Mouse (Mus musculus): ENCODE results near the gene Fam98c. TPM values are rescaled to one million over a fixed set of nuclear protein-coding genes. Genes with fewer than 3 reads are reported as not detected.
"Not testable (repeated sequence)": the region's sequence is repeated elsewhere in the genome, so short reads cannot be mapped to it uniquely, and the experiment has no call there.

Fam98c gene
- polyA plus RNA-seq (2014; fragmentation: Nextera tagmentation; extraction: Ambion mirVana) = 29.5 and 33.6 TPM in 2 replicates

DNA sequence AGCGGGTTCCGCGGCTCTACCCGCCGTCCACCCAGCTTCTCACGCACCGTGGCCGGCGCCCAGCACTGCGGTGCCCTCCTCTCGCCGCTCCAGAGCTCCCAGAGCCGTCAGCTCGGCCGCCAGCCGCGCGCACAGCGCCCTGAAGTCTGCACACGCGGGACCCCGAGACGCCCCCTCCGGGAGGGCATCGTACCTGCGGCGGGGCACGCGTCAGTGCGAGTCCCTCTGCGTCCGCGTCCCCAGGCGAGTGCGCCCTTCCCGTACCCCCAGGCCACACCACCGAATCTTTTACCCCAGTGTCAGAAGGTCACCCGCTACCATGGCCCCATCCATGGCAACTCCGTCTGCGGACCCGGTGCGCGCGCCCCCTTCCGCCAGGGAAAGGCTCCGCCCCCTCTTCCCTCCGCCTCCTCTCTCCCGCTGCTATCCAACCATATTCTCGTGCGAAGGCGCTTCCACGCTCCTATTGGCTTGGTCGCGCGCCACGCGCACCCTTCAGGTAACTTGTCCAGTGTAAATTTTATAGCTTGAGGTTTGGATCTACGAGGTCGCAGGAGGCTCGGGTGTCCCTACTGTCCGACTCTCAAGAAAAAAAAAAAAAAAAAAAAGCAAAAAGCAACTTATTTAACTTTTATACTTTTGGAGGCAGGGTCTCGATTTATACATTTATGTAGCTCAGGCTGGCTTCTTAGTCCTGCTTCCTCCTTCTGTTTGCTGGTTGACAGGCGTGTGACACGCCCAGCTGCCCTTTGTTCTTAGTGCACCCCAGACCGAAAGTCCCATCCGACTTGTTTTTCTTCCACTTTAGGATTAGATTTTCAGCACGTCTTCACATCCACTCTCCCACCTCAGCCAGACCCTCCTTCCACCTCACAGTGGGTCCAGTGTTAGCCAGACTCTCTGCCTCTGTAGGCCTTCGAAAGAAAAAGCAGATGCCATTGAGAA lies at the start of gene Fam98c:
Gene Fam98c (minus strand): TSS at position 397 of the 945 bp plus-strand sequence.
- Histone ChIP-seq H3K4me2 (ENCODE audit: low read depth, low read length) (peak within 1 kb of the TSS; percentile 56), H3K27ac (ENCODE audit: low read depth, low read length) (peak within 1 kb of the TSS; percentile 76), H3K4me3 (ENCODE audit: low read depth, low read length) (peak within 1 kb of the TSS; percentile 57), H3K27me3 (ENCODE audit: control insufficient read depth, insufficient read depth, low read length) (peaks cover 4% of the 10 kb centered on the region; the same call in 1 of the 2 replicates), H3K9me3 (ENCODE audit: control insufficient read depth, low read length) (no peaks in the 10 kb centered on the region), H3K4me1 (ENCODE audit: control insufficient read depth, insufficient read depth, low read length) (0 out of 2 replicates have a peak, but pooled peaks cover 4% of the 10 kb centered on the region), H3K9ac (replicated peaks; ENCODE audit: low read depth, low read length) (peak within 1 kb of the TSS; percentile 74), H3K36me3 (ENCODE audit: control insufficient read depth, insufficient read depth, low read length) (no peaks in the 10 kb centered on the region)
- WGBS = 4% methylated on average over 67 of the region's 68 CpGs
- ATAC-seq (ENCODE audit: low read depth) = peak; percentile 84

DNA sequence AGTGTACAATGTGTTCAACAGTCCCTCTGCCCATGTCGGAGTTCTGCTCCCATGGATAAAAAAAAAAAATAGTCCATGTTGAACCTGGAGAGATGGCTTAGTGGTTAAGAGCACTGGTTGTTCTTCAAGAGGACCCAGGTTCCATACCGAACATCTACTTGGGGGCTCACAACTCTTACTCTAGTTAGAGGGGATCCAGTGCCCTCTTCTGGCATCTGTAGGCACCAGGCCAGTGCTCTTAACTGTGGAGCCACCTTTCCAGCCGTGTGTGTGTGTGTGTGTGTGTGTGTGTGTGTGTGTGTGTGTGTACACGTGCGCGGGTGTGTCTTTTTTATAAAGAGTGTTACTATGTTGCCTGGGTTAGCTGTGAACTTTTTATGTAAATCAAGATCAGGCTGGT lies 46.5 kb upstream of the Fam98c start:
- 88% methylated on average over 6 of the region's 6 CpGs for WGBS
- Histone ChIP-seq H3K9ac (replicated peaks; ENCODE audit: low read depth, low read length) (no peak overlapping the region), H3K4me3 (ENCODE audit: low read depth, low read length) (no peak overlapping the region), H3K4me1 (ENCODE audit: control insufficient read depth, insufficient read depth, low read length) (no peaks in the 10 kb centered on the region), H3K36me3 (ENCODE audit: control insufficient read depth, insufficient read depth, low read length) (no peaks in the 10 kb centered on the region), H3K27ac (ENCODE audit: low read depth, low read length) (no peak overlapping the region), H3K27me3 (ENCODE audit: control insufficient read depth, insufficient read depth, low read length) (no peaks in the 10 kb centered on the region), H3K9me3 (ENCODE audit: control insufficient read depth, low read length) (no peaks in the 10 kb centered on the region), H3K4me2 (ENCODE audit: low read depth, low read length) (no peak overlapping the region)
- ATAC-seq (ENCODE audit: low read depth) = no peak

DNA sequence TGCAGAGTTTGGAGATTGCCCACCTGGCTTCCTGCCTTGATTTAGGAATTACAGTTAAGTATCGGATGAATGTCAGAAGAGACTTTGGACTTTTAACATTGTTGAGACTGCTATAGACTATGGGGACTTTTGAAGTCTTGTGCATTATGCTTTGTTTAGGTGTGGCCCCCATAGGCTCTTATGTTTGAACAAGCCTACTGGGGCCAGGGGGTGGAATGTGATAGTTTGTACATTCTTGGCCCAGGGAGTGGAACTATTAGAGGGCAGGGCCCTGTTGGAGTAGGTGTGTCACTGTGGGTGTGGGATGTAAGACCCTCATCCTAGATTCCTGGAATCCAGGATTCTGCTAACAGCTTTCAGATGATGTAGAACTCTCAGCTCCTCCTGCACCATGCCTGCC lies 38.2 kb upstream of the Fam98c start:
- ATAC-seq (ENCODE audit: low read depth); H3K4me1 ChIP-seq (ENCODE audit: control insufficient read depth, insufficient read depth, low read length); H3K9me3 ChIP-seq (ENCODE audit: control insufficient read depth, low read length); H3K4me3 ChIP-seq (ENCODE audit: low read depth, low read length); H3K36me3 ChIP-seq (ENCODE audit: control insufficient read depth, insufficient read depth, low read length); H3K9ac ChIP-seq (replicated peaks; ENCODE audit: low read depth, low read length); H3K27ac ChIP-seq (ENCODE audit: low read depth, low read length); H3K4me2 ChIP-seq (ENCODE audit: low read depth, low read length); H3K27me3 ChIP-seq (ENCODE audit: control insufficient read depth, insufficient read depth, low read length): not testable (repeated sequence)
- 100% methylated on average over 1 of the region's 1 CpGs for WGBS

DNA sequence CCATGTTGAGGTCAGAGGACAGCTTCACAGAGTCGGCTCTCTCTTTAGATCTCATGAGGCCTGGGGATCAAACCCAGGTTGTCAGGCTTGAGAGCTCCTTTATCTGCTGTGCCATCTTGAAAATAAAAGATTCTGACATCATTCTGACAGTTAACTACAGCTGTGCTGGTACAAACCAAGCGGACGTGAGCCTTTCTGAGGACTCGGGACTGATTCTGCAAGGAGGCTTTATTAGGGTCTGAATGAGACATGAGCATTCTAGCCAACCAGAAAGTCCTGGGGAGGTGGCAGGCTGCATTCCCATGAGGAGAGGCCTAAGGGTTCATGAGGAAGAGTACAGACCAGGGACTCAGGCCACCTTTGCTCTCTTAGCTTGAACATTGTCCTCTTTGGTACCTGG lies 25.3 kb upstream of the Fam98c start:
- H3K4me3 ChIP-seq (ENCODE audit: low read depth, low read length); H3K9ac ChIP-seq (replicated peaks; ENCODE audit: low read depth, low read length); H3K9me3 ChIP-seq (ENCODE audit: control insufficient read depth, low read length); H3K27me3 ChIP-seq (ENCODE audit: control insufficient read depth, insufficient read depth, low read length); ATAC-seq (ENCODE audit: low read depth); H3K36me3 ChIP-seq (ENCODE audit: control insufficient read depth, insufficient read depth, low read length): not testable (repeated sequence)
- H3K27ac ChIP-seq (ENCODE audit: low read depth, low read length) = peak overlapping the region; percentile 73; the same call in 1 of the 2 replicates
- 88% methylated on average over 4 of the region's 4 CpGs for WGBS
- H3K4me1 ChIP-seq (ENCODE audit: control insufficient read depth, insufficient read depth, low read length) = peaks cover 13% of the 10 kb centered on the region
- H3K4me2 ChIP-seq (ENCODE audit: low read depth, low read length) = peak overlapping the region; percentile 32; the same call in 1 of the 2 replicates

DNA sequence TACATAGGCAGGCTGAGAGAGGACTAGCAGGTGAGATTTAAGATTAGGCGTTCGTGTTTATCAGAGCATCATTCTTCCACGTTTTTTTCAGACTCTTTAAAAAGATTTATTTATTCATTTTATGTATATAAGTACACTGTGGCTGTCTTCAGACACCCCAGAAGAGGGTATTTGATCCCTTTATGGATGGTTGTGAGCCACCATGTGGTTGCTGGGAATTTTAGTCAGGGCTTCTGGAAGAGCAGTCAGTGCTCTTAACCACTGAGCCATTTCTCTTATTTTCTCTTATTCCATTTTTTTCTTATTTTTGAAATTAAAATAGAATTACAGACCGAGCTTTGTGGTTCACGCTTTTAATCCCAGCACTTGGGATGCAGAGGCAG lies 24.8 kb upstream of the Fam98c start:
- H3K4me1 ChIP-seq (ENCODE audit: control insufficient read depth, insufficient read depth, low read length) = peaks cover 13% of the 10 kb centered on the region
- no peak overlapping the region; the same call in 1 of the 2 replicates for H3K9ac ChIP-seq (replicated peaks; ENCODE audit: low read depth, low read length)
- no peaks in the 10 kb centered on the region for H3K9me3 ChIP-seq (ENCODE audit: control insufficient read depth, low read length)
- no peak; the same call in 1 of the 2 replicates for ATAC-seq (ENCODE audit: low read depth)
- no peaks in the 10 kb centered on the region for H3K27me3 ChIP-seq (ENCODE audit: control insufficient read depth, insufficient read depth, low read length)
- peak overlapping the region; percentile 50 for H3K4me3 ChIP-seq (ENCODE audit: low read depth, low read length)
- peak overlapping the region; percentile 73 for H3K27ac ChIP-seq (ENCODE audit: low read depth, low read length)
- 45% methylated on average over 5 of the region's 5 CpGs for WGBS
- H3K4me2 ChIP-seq (ENCODE audit: low read depth, low read length) = peak overlapping the region; percentile 32
- peaks cover 4% of the 10 kb centered on the region; the same call in 1 of the 2 replicates for H3K36me3 ChIP-seq (ENCODE audit: control insufficient read depth, insufficient read depth, low read length)

DNA sequence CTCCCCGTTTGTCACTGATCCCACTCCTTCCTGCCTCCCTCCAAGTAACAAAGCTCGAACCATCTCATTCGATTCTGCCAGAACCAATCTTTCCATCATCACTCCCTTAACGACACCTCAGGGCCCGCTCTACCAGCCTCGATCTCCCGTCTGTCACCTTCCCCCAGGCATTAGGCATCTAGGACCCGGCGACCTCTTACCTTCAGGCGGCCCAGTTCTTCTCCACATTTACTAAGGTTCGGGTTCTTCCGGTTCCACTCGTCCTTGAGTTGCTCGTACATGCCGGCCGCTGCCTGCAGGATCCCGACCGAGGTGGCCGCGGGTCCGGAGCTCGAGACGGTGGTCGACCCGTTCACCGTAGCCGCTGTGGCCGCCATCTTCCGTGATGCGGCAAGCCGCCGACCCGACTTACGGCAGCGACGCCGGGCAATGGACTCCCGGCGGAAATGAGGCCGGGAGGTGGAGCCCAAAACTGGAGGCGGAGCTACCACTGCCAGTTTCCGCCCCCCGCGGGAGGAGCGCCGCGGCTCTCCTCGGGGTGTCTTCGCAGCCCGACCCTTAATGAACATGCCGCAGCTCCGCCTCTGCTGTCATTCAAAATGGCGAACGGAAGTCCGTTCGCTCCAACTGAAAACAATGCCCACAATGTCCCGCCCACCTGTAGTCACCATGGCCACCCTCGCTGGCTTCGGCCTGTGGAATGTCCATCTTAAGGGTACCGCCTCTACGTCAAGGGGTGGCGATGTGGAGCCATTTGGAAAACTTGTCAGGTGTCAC lies 24.2 kb upstream of the Fam98c start, which contains the start of gene Psmd8:
Gene Psmd8 (minus strand): TSS at position 625 of the 777 bp plus-strand sequence.
- peak within 1 kb of the TSS; percentile 91 for H3K4me2 ChIP-seq (ENCODE audit: low read depth, low read length)
- ATAC-seq (ENCODE audit: low read depth) = peak; percentile 94
- under 1% methylated on average over 62 of the region's 62 CpGs for WGBS

DNA sequence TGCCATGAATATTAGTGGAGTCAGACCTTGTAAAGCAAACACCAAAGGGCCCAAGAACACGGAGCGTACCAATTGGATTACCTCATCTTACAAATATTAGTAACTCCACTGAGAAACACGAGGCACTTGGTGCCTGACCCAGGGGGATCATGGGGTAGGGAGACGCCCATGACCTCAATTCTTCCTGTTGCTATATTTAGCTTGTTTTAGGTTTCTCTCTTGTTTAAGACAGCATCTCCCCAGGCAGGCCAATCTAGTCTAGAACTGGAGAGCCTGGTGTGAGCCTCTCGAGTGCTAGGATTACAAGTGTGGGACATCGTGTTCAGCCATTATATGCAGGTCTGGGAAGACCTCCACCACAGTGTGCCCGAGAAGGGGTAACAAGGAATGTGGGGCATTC lies 23.3 kb upstream of the Fam98c start:
- Histone ChIP-seq H3K4me2 (ENCODE audit: low read depth, low read length) (peak overlapping the region; percentile 91), H3K9me3 (ENCODE audit: control insufficient read depth, low read length) (no peaks in the 10 kb centered on the region), H3K27ac (ENCODE audit: low read depth, low read length) (no peak overlapping the region), H3K36me3 (ENCODE audit: control insufficient read depth, insufficient read depth, low read length) (peaks cover 17% of the 10 kb centered on the region), H3K4me3 (ENCODE audit: low read depth, low read length) (peak overlapping the region; percentile 50), H3K27me3 (ENCODE audit: control insufficient read depth, insufficient read depth, low read length) (no peaks in the 10 kb centered on the region), H3K4me1 (ENCODE audit: control insufficient read depth, insufficient read depth, low read length) (peaks cover 13% of the 10 kb centered on the region), H3K9ac (replicated peaks; ENCODE audit: low read depth, low read length) (peak overlapping the region; percentile 54)
- 64% methylated on average over 7 of the region's 7 CpGs for WGBS
- ATAC-seq (ENCODE audit: low read depth) = no peak

More for the DNA sequence above, 24.2 kb upstream of the Fam98c start, which contains the start of gene Psmd8:
- H3K4me3 ChIP-seq (ENCODE audit: low read depth, low read length) = peak within 1 kb of the TSS; percentile 50
- no peaks in the 10 kb centered on the region for H3K9me3 ChIP-seq (ENCODE audit: control insufficient read depth, low read length)
- H3K9ac ChIP-seq (replicated peaks; ENCODE audit: low read depth, low read length) = peak within 1 kb of the TSS; percentile 54
- no peaks in the 10 kb centered on the region for H3K27me3 ChIP-seq (ENCODE audit: control insufficient read depth, insufficient read depth, low read length)
- peaks cover 10% of the 10 kb centered on the region; the same call in 1 of the 2 replicates for H3K36me3 ChIP-seq (ENCODE audit: control insufficient read depth, insufficient read depth, low read length)
- peak within 1 kb of the TSS; percentile 73 for H3K27ac ChIP-seq (ENCODE audit: low read depth, low read length)
- H3K4me1 ChIP-seq (ENCODE audit: control insufficient read depth, insufficient read depth, low read length) = peaks cover 13% of the 10 kb centered on the region

DNA sequence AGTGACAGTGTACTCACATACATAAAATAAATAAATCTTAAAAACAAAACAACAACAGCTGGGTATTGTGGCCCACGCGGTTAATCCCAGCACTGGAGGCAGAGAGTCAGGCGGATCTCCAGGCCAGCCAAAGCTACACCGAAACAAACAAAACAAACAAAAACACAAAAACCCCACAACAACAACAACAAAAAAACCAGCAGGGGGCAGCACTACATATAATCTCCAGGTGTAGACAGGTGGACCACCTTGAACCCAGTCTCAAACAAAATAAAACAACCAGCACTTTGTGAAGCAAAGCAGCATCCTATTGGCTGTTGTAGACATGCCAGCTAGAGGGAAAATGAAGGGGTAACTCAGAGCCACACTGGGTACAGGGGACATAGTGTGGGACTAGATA lies 22.1 kb upstream of the Fam98c start:
- H3K9ac ChIP-seq (replicated peaks; ENCODE audit: low read depth, low read length) = no peak overlapping the region
- no peak for ATAC-seq (ENCODE audit: low read depth)
- peaks cover 13% of the 10 kb centered on the region for H3K4me1 ChIP-seq (ENCODE audit: control insufficient read depth, insufficient read depth, low read length)
- H3K27ac ChIP-seq (ENCODE audit: low read depth, low read length) = no peak overlapping the region
- 94% methylated on average over 4 of the region's 4 CpGs for WGBS
- H3K4me2 ChIP-seq (ENCODE audit: low read depth, low read length) = 0 out of 2 replicates have a peak overlapping the region, but pooled peaks have one; percentile 4
- peaks cover 9% of the 10 kb centered on the region for H3K27me3 ChIP-seq (ENCODE audit: control insufficient read depth, insufficient read depth, low read length)
- H3K9me3 ChIP-seq (ENCODE audit: control insufficient read depth, low read length) = no peaks in the 10 kb centered on the region
- no peak overlapping the region for H3K4me3 ChIP-seq (ENCODE audit: low read depth, low read length)
- H3K36me3 ChIP-seq (ENCODE audit: control insufficient read depth, insufficient read depth, low read length) = peaks cover 25% of the 10 kb centered on the region
